8 mouse cellular contexts compared by ENCODE assay signal in the genomic region with DNA sequence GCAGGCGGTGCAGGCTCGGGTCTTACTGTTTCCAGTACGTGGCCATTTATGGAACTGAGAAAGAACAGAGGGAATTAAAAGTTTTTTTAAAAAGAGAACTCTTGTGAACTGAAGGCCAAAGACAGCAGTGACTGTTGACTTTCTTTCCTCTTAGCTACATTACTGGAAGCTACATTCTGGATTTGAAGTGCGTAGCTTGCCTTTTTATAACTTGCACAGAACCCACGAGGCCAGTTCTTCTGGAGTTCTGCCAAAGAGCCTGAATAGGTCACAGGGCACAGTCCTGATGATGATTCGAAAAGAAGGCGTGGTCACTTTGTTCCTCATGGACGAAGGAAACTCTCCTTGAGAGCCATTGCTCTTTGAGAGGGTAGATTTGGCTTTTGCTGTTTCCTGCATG. TPM values are rescaled to one million over a fixed set of nuclear protein-coding genes. Genes with fewer than 3 reads are reported as not detected.
DNase-seq lines count a peak whose midpoint lies in the region; ATAC-seq lines count a peak whose summit lies in the region.

No protein-coding gene starts in this region.

- no peak overlapping the region for H3K4me3 ChIP-seq in neural tube, embryonic 13.5 days
- peak overlapping the region; percentile 1; the same call in 1 of the 2 replicates for H3K4me3 ChIP-seq in heart, embryonic 11.5 days (ENCODE audit: low read depth, low read length)

- no peaks in the 10 kb centered on the region for H3K36me3 ChIP-seq in neural tube, embryonic 13.5 days
- no peaks in the 10 kb centered on the region for H3K36me3 ChIP-seq in heart, embryonic 11.5 days (ENCODE audit: control insufficient read depth, insufficient read depth, low read length)

- H3K4me2 ChIP-seq in neural tube, embryonic 13.5 days, result peak overlapping the region; percentile 11; the same call in 1 of the 2 replicates
- H3K4me2 ChIP-seq in heart, embryonic 11.5 days, result peak overlapping the region; percentile 52

- no peak for ATAC-seq in neural tube, embryonic 13.5 days (ENCODE audit: low read depth)
- ATAC-seq in heart, embryonic 11.5 days (replicated peaks; ENCODE audit: insufficient number of reproducible peaks, low FRiP score, low TSS enrichment), result no peak

- H3K27me3 ChIP-seq in neural tube, embryonic 13.5 days, result no peaks in the 10 kb centered on the region
- H3K27me3 ChIP-seq in heart, embryonic 11.5 days (ENCODE audit: control insufficient read depth, insufficient read depth, low read length), result no peaks in the 10 kb centered on the region

- no peak overlapping the region for H3K9ac ChIP-seq in neural tube, embryonic 13.5 days
- H3K9ac ChIP-seq in heart, embryonic 11.5 days (ENCODE audit: low read depth, low read length), result 0 out of 2 replicates have a peak overlapping the region, but pooled peaks have one; percentile 39

- no peaks in the 10 kb centered on the region for H3K9me3 ChIP-seq in neural tube, embryonic 13.5 days
- no peaks in the 10 kb centered on the region for H3K9me3 ChIP-seq in heart, embryonic 11.5 days (replicated peaks; ENCODE audit: control insufficient read depth, low read length)

- 67% methylated on average over 8 of the region's 8 CpGs for WGBS in neural tube, embryonic 13.5 days
- WGBS in heart, embryonic 11.5 days (ENCODE audit: insufficient replicate concordance), result 26% methylated on average over 8 of the region's 8 CpGs

- no peak overlapping the region for H3K27ac ChIP-seq in neural tube, embryonic 13.5 days (replicated peaks)
- H3K27ac ChIP-seq in heart, embryonic 11.5 days (ENCODE audit: low read depth, low read length), result peak overlapping the region; percentile 72

- peaks cover 16% of the 10 kb centered on the region for H3K4me1 ChIP-seq in neural tube, embryonic 13.5 days (replicated peaks)
- peaks cover 47% of the 10 kb centered on the region for H3K4me1 ChIP-seq in heart, embryonic 11.5 days (ENCODE audit: control insufficient read depth, insufficient read depth, low read length)

- no peak for DNase-seq in neural tube, embryonic 10.5 days (ENCODE audit: extremely low spot score, low spot score)
- peak; percentile 85 to 87 for DNase-seq in kidney, postnatal 25 days
- peak; percentile 36 for DNase-seq in ovary, postnatal 36 days (ENCODE audit: low spot score)
- no peak for DNase-seq in right cerebral cortex, adult 2 months (ENCODE audit: low spot score in 2 of 2)
- no peak for DNase-seq in frontal cortex, postnatal 25 days (ENCODE audit: low spot score in 2 of 2)
- no peak for DNase-seq in retina, postnatal 1 day

RNA-seq across cellular contexts. Expression of a gene that starts 35.6 kb away (rescaled TPM):
- 48.5 and 53.5 TPM in 2 replicates for polyA plus RNA-seq in neural tube, embryonic 13.5 days (2015; fragmentation: Nextera tagmentation; extraction: Ambion mirVana)
- polyA plus RNA-seq in heart, embryonic 11.5 days (2014; fragmentation: Nextera tagmentation; extraction: Ambion mirVana), result 45.2 and 64.1 TPM in 2 replicates

Comparison
In these comparisons a context has a peak if more than half of its experiments do, and no peak if none do; other contexts are left out.
1. DNase-seq: peak in kidney, postnatal 25 days (2 of 2) and ovary, postnatal 36 days (single experiment); none in neural tube, embryonic 10.5 days (single experiment), right cerebral cortex, adult 2 months (0 of 2), frontal cortex, postnatal 25 days (0 of 2) and retina, postnatal 1 day (single experiment).